Mouse (Mus musculus) forebrain, embryonic 14.5 days (tissue): Measurements from ENCODE around the gene Rph3al. TPM values are rescaled to one million over a fixed set of nuclear protein-coding genes. Genes with fewer than 3 reads are reported as not detected.

Experiments used
- ATAC-seq: fragments of 200-750 bp; cut with Nextera tagmentation; 2 replicates; pipeline ENCODE4 v1.8.0; 2017; ENCODE audit warnings: mild to moderate bottlenecking, moderate library complexity
- DNase-seq: peaks from one replicate; pipeline ENCODE4 v3.0.0-alpha.2; 2015; ENCODE audit warnings: low spot score
- H3K27ac ChIP-seq: fragments of 300-500 bp; sonication (generic); 2 replicates; pipeline ENCODE4 v1.5.1; 2014; ENCODE audit warnings: low read depth, mild to moderate bottlenecking, control low read depth, low read length, moderate library complexity
- H3K27me3 ChIP-seq: fragments of 300-500 bp; sonication (generic); replicated peaks from 2 replicates; pipeline ENCODE4 v1.6.1; 2014; ENCODE audit warnings: low read length, control low read depth, mixed read lengths; ENCODE audit not compliant: control insufficient read depth, insufficient read depth
- H3K36me3 ChIP-seq: fragments of 300-500 bp; sonication (generic); 2 replicates; pipeline ENCODE4 v1.6.1; 2014; ENCODE audit warnings: low read length, control low read depth; ENCODE audit not compliant: control insufficient read depth, insufficient read depth
- H3K4me1 ChIP-seq: fragments of 300-500 bp; sonication (generic); 2 replicates; pipeline ENCODE4 v1.6.1; 2014; ENCODE audit warnings: antibody characterized with exemption, low read length, control low read depth; ENCODE audit not compliant: control insufficient read depth, insufficient read depth
- H3K4me2 ChIP-seq: fragments of 300-500 bp; sonication (generic); 2 replicates; pipeline ENCODE4 v1.6.1; 2014; ENCODE audit warnings: mild to moderate bottlenecking, control low read depth, low read length
- H3K4me3 ChIP-seq: fragments of 300-500 bp; sonication (generic); 2 replicates; pipeline ENCODE4 v1.5.1; 2014; ENCODE audit warnings: low read depth, low read length, control low read depth
- H3K9ac ChIP-seq: fragments of 300-500 bp; sonication (generic); 2 replicates; pipeline ENCODE4 v1.6.1; 2014; ENCODE audit warnings: mild to moderate bottlenecking, low read length, control low read depth, moderate library complexity
- H3K9me3 ChIP-seq: fragments of 300-500 bp; sonication (generic); replicated peaks from 2 replicates; pipeline ENCODE4 v1.6.1; 2016; ENCODE audit warnings: low read length, control low read depth, mixed read lengths; ENCODE audit not compliant: control insufficient read depth
- WGBS: fragments of 180-500 bp; shearing (Covaris S2); extraction: QIAGEN DNeasy Blood & Tissue Kit; methylation state at CpG from one replicate; pipeline ENCODE4 v1.1.7; 2014; 5-methylcytosine and 5-hydroxymethylcytosine counted together
- polyA plus RNA-seq: library from polyadenylated mRNA; unstranded; fragments of >200 nt; fragmentation: Nextera tagmentation; extraction: Ambion mirVana; gene quantifications from 2 replicates; pipeline ENCODE4 v1.2.1, GENCODE M21; 2014

Rph3al gene
- polyA plus RNA-seq, 1 experiment from 2014 or later: 2.8 TPM

GRCm38 (mm10) chr11:75865859-75866258 is 72.4 kb downstream of the Rph3al start:
- no peak overlapping the region for H3K4me3 ChIP-seq
- peaks cover 32% of the 10 kb centered on the region for H3K4me1 ChIP-seq
- H3K27ac ChIP-seq: no peak overlapping the region
- DNase-seq (no peak), ATAC-seq (no peak)
- H3K9me3 ChIP-seq: no peaks in the 10 kb centered on the region
- H3K27me3 ChIP-seq: no peaks in the 10 kb centered on the region
- 21% methylated on average over 9 of the region's 9 CpGs for WGBS
- no peak overlapping the region for H3K4me2 ChIP-seq
- H3K9ac ChIP-seq: peak overlapping the region; percentile 22; the same call in 1 of the 2 replicates
- no peaks in the 10 kb centered on the region for H3K36me3 ChIP-seq

GRCm38 (mm10) chr11:75865253-75865619 is 73.0 kb downstream of the Rph3al start:
- H3K9ac ChIP-seq: no peak overlapping the region
- DNase-seq: no peak
- 37% methylated on average over 6 of the region's 7 CpGs for WGBS
- no peak overlapping the region for H3K4me3 ChIP-seq
- H3K27ac ChIP-seq: no peak overlapping the region
- no peaks in the 10 kb centered on the region for H3K36me3 ChIP-seq
- ATAC-seq: no peak
- no peaks in the 10 kb centered on the region for H3K9me3 ChIP-seq
- peaks cover 27% of the 10 kb centered on the region for H3K4me1 ChIP-seq
- H3K4me2 ChIP-seq: no peak overlapping the region
- no peaks in the 10 kb centered on the region for H3K27me3 ChIP-seq

- H3K4me3 ChIP-seq: no peak overlapping the region
- H3K4me1 ChIP-seq: peaks cover 22% of the 10 kb centered on the region; the same call in 1 of the 2 replicates
- H3K36me3 ChIP-seq: no peaks in the 10 kb centered on the region
- no peaks in the 10 kb centered on the region for H3K27me3 ChIP-seq
- no peaks in the 10 kb centered on the region for H3K9me3 ChIP-seq
- DNase-seq: no peak
- 30% methylated on average over 4 of the region's 4 CpGs for WGBS
- no peak overlapping the region for H3K27ac ChIP-seq
- no peak overlapping the region for H3K9ac ChIP-seq
- no peak for ATAC-seq
- H3K4me2 ChIP-seq: no peak overlapping the region
Observed at GRCm38 (mm10) chr11:75864529-75865252, 73.5 kb downstream of the Rph3al start.

GRCm38 (mm10) chr11:75862466-75862865 is 75.8 kb downstream of the Rph3al start:
- no peaks in the 10 kb centered on the region for H3K27me3 ChIP-seq
- DNase-seq: no peak
- ATAC-seq: no peak
- H3K4me2 ChIP-seq: no peak overlapping the region
- H3K4me1 ChIP-seq: peaks cover 25% of the 10 kb centered on the region; the same call in 1 of the 2 replicates
- no peak overlapping the region for H3K27ac ChIP-seq
- H3K9ac ChIP-seq: no peak overlapping the region
- H3K36me3 ChIP-seq: no peaks in the 10 kb centered on the region
- 31% methylated on average over 4 of the region's 4 CpGs for WGBS
- H3K4me3 ChIP-seq: no peak overlapping the region
- H3K9me3 ChIP-seq: no peaks in the 10 kb centered on the region

- Histone ChIP-seq H3K4me2 (no peak overlapping the region), H3K9ac (no peak overlapping the region), H3K27ac (no peak overlapping the region), H3K27me3 (no peaks in the 10 kb centered on the region), H3K4me3 (no peak overlapping the region), H3K9me3 (no peaks in the 10 kb centered on the region), H3K4me1 (peaks cover 25% of the 10 kb centered on the region; the same call in 1 of the 2 replicates), H3K36me3 (no peaks in the 10 kb centered on the region)
- ATAC-seq (no peak), DNase-seq (no peak)
- 63% methylated on average over 4 of the region's 4 CpGs for WGBS
Observed at GRCm38 (mm10) chr11:75861653-75862052, 76.6 kb downstream of the Rph3al start.

- Histone ChIP-seq H3K4me3 (no peak overlapping the region), H3K9me3 (no peaks in the 10 kb centered on the region), H3K9ac (no peak overlapping the region), H3K4me2 (no peak overlapping the region), H3K27me3 (no peaks in the 10 kb centered on the region), H3K4me1 (peaks cover 25% of the 10 kb centered on the region; the same call in 1 of the 2 replicates), H3K27ac (no peak overlapping the region), H3K36me3 (no peaks in the 10 kb centered on the region)
- DNase-seq: no peak
- 58% methylated on average over 14 of the region's 14 CpGs for WGBS
- no peak for ATAC-seq
Observed at GRCm38 (mm10) chr11:75861213-75861612, 77.0 kb downstream of the Rph3al start.

GRCm38 (mm10) chr11:75859460-75859859 is 78.8 kb downstream of the Rph3al start:
- no peak for ATAC-seq
- no peak overlapping the region for H3K27ac ChIP-seq

GRCm38 (mm10) chr11:75858975-75859374 is 79.3 kb downstream of the Rph3al start:
- H3K4me2 ChIP-seq: no peak overlapping the region
- no peaks in the 10 kb centered on the region for H3K36me3 ChIP-seq
- no peak overlapping the region for H3K9ac ChIP-seq
- H3K4me3 ChIP-seq: no peak overlapping the region
- H3K27ac ChIP-seq: peak overlapping the region; percentile 36; the same call in 1 of the 2 replicates
- peaks cover 9% of the 10 kb centered on the region; the same call in 1 of the 2 replicates for H3K4me1 ChIP-seq
- DNase-seq (peak; percentile 44), ATAC-seq (peak; percentile 46; the same call in 1 of the 2 replicates)
- no peaks in the 10 kb centered on the region for H3K27me3 ChIP-seq
- 27% methylated on average over 2 of the region's 2 CpGs for WGBS
- H3K9me3 ChIP-seq: no peaks in the 10 kb centered on the region

More at GRCm38 (mm10) chr11:75859460-75859859, 78.8 kb downstream of the Rph3al start:
- DNase-seq: no peak
- H3K36me3 ChIP-seq: no peaks in the 10 kb centered on the region
- H3K4me2 ChIP-seq: no peak overlapping the region
- H3K27me3 ChIP-seq: no peaks in the 10 kb centered on the region
- H3K4me1 ChIP-seq: peaks cover 11% of the 10 kb centered on the region; the same call in 1 of the 2 replicates
- 79% methylated on average over 8 of the region's 8 CpGs for WGBS
- no peaks in the 10 kb centered on the region for H3K9me3 ChIP-seq
- no peak overlapping the region for H3K9ac ChIP-seq
- H3K4me3 ChIP-seq: no peak overlapping the region

GRCm38 (mm10) chr11:75857781-75858180 is 80.4 kb downstream of the Rph3al start:
- Histone ChIP-seq H3K27ac (no peak overlapping the region), H3K9me3 (no peaks in the 10 kb centered on the region), H3K27me3 (no peaks in the 10 kb centered on the region), H3K9ac (no peak overlapping the region), H3K4me3 (no peak overlapping the region), H3K4me1 (peaks cover 9% of the 10 kb centered on the region; the same call in 1 of the 2 replicates), H3K4me2 (no peak overlapping the region), H3K36me3 (no peaks in the 10 kb centered on the region)
- WGBS: 81% methylated on average over 3 of the region's 3 CpGs
- ATAC-seq (no peak), DNase-seq (no peak)
